Mouse (Mus musculus): ENCODE results near the gene Gm7361. TPM values are rescaled to one million over a fixed set of nuclear protein-coding genes. Genes with fewer than 3 reads are reported as not detected.
"Not testable (repeated sequence)": the region's sequence is repeated elsewhere in the genome, so short reads cannot be mapped to it uniquely, and the experiment has no call there.

Gene Gm7361
- under 1 TPM; 0.45 to 0.50 TPM for total RNA-seq (2021)
- long read RNA-seq, experiment 1, result 0 reads
- long read RNA-seq, experiment 2, result 0 reads

DNA sequence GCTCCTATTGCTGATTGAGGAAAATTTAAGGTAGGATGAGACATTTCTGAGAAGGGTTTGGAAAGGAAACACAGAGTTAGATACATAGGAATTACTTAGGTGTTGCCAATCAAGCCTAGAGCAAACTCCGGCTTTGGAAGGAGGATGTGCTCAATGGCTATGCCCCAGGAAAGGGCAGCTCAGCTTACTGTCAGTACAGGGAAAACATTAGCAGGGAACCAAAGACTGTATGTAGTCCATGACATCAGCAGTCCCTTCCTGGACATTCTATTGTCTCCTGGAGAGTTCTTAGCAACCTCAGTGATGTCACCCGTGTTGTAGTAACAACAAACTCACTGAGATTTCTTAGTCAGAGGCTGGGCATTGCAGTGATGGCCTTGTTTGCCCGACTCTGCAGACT lies at the start of gene Gm7361:
Gm7361 (plus strand) TSS at position 301 of the 400 bp plus-strand sequence.
- not testable (repeated sequence) for DNase-seq (ENCODE audit: low spot score in 2 of 2)

DNA sequence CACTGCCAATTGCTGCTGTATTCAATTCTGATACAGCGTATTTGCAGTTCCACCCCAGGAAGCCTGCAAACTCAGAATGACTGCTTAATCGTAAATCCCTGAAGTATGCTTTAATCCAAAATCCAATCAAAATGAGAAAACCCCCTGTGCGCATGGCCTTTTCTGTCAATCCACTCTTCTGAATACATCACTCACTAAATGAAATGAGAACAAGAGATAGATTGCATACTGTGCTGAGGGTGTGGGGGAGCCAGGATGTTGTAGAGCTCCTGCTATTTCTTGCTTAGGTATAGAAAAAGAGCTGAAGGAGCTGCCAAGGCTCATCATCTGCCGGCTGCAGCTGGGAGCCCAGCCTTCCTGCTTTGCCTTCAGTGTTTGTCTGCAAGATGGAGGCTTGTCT lies 46.5 kb upstream of the Gm7361 start:
- DNase-seq (ENCODE audit: low spot score in 2 of 2), result no peak

DNA sequence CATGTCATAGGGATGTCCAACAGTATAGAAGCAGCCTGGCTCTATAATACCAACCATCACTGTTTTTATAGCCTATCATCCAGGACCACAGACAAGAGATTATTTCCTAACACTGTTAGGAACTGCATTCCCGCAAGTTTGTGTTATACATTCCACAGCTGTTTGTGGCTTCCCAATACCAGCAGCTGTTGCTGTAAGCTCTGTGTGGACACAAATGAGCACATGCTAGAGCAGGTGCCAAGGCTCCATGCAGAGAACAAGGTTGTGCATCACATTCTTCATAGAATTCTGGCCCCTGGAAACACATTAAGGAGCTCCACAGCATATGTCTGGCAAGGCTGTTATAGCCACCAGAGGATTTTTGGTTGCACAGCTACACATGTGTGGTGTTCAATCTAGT lies 35.4 kb upstream of the Gm7361 start:
- no peak for DNase-seq (ENCODE audit: low spot score in 2 of 2)

DNA sequence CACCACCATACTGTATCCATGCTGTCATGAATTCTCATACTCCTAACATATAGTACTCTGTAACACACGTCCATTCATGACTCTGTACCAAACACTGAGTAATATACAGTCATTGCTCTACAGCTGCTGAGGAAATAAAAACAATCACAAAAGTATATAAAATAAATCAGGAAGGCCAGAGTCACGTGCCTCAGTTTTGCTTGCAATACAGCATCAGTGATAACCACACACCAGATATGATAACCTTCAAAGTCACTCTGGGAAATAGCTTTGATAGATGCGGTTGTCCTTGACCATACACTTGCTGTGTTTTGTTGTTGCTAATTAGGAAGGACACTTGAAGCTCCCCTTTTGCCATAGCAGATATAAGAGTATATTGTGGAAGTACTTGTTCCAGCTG lies 9.2 kb downstream of the Gm7361 start:
- DNase-seq (ENCODE audit: low spot score in 2 of 2), result not testable (repeated sequence)

DNA sequence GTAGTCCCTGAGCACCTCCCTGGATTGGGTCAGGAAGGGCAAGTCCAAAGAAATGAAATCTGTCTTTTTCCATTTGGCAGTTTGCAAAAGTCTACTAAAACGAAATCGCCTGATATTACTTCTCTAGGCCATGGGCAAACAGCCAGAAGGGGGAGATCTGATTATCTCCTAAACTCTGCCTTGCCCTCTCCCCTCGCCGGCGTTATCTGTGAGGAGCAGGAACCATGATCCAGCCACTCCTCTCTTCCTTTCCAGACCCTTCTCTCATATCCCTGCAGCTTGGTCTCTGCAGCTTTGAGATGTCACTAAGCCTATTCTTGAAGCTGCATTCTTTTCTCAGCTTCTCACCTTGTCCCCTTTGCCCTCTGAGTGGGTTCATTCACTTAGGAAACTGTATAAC lies 22.9 kb downstream of the Gm7361 start:
- DNase-seq (ENCODE audit: low spot score in 2 of 2), result no peak

DNA sequence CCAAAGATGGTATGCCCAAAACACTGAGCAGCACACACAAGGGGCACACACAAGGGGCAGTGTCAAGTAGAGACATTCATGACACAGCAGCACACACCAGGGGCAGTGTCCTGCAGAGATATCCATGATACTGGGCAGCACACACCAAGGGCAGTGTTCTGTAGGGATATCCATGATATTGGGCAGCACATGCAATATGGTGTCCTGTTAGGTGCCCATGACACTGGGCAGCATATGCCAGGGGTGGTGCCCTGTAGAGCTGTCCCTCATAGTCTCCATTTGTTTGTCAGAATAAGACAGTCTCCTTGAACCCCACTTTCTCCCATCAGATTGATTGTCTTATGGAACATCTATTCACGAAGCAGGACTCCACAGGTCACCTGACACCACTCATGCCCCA lies 24.2 kb downstream of the Gm7361 start:
- no peak for DNase-seq (ENCODE audit: low spot score in 2 of 2)

DNA sequence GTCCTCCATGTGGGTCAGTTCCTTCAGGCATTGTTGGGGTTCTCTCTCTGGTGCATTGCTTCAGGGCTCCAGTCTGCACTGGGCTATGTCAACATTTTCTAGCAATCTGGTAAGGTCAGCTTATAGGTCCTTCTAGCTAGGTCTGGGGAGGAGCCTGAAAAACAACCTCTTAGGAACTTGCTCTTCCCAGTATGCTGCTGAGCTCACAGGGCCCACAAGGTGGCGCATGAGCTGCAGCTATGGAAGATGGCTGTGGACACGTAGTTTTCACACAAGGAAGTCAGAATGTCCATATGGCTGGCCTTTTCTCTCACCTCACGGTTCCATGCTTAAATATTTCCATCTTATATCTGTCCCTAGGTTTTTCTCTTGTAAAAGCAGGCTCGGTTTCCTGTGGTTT lies 24.8 kb downstream of the Gm7361 start:
- peak in 1 of 2 experiments; percentile 6 for DNase-seq (ENCODE audit: low spot score in 2 of 2)

DNA sequence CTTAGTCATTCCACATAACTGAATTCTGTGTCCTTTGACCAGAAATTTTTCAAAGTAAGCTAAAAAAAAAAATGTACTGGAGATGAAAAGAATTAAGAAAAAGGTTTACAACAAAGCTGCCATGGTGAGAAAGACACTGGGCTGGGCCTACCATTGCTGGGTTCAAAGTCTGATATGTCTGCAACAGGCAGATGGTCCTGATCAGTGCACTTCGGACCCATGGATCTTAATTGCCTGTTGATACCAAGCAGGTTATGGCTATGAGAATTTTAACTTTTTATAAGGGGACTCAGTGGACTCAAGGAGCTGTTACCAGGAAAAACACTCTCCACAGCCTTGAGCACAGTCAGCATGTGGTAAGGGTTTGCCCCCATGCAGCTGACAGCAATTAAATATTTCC lies 25.9 kb downstream of the Gm7361 start:
- DNase-seq (ENCODE audit: low spot score in 2 of 2), result no peak

DNA sequence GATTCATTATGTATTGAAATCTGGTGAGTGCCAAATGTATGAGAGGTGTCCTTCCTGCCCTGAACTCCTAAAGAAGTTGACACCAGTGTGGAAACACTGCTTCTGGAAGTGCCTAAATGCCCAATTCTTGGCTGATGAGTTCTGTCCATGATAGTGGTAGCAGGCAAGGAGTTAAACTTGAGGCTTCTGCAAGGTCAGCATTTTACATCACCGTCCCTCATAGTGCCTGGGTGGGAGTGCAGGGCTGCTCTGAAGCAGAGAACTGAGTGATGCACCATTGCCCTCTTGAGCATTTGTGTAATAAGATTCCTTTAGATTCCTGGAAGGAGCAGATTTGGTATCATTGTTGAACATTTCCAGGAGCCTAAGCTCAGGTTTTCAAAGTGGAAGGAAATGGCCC lies 34.1 kb downstream of the Gm7361 start:
- no peak for DNase-seq (ENCODE audit: low spot score in 2 of 2)

DNA sequence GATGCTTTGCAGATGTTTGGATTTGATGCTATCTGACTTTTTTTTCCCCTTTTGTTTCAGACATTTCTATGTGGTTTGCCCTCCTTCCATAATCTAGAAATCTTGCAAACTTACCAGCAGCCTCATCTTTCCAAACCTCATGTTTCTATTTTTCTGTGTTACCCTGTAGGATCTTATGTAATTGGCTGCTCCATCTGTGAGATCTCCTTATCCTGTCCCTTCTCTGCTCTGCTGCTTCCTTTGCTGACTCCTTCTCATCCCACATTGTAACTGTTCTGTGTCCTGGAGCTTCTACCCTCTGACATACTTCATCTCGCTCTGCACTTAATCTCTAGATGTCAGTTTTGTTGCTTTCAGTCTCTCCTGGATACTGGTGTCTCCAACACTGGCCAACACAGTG lies 35.8 kb downstream of the Gm7361 start:
- no peak for DNase-seq (ENCODE audit: low spot score in 2 of 2)

Other genes starting within 250 kb of the Gm7361 start
- gene Gm5862, start 234.8 kb upstream of the Gm7361 start, total RNA-seq (2021), result not detected
- gene Speer4a, start 218.1 kb upstream of the Gm7361 start, total RNA-seq (2021), result under 1 TPM; 0.08 to 0.14 TPM
- not detected for gene Gm7347, start 199.1 kb upstream of the Gm7361 start, total RNA-seq (2021)
- gene Gm10471, start 168.4 kb upstream of the Gm7361 start, total RNA-seq (2021), result not detected
- not detected for gene 5031410I06Rik, start 152.3 kb upstream of the Gm7361 start, total RNA-seq (2021)
- gene Gm10220, start 136.3 kb upstream of the Gm7361 start, total RNA-seq (2021), result not detected